ENCODE assay signal across 11 mouse cellular contexts in the genomic region with DNA sequence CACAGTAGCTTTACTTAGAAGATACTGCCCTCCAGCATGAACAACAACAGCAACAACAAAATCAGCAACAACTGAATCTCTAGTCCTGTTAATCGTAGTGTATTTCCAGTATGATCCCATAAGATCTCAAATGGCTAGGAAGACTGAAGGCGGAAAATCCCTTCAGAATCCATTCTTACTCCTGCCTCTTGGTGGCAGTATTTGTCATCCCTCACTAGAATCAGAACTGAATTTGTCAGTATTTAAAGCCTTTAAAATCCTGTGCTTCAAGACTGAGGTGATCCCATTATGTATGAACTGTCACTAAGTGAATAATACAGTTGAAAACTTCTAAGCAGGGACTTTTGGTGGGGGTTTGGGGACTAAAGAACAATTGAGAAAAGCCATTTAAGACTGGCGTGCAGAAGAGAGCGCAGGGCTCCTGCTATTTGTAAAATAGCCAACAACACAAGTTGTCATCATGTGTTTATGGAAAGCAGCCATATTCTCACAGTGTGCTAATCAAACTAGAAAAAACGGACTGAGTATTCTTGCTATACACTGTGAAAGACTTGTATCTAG.
DNase-seq lines count a peak whose midpoint lies in the region; ATAC-seq and TF ChIP-seq lines count a peak whose summit lies in the region.
"Had no signal": no experiment of that assay in that cellular context is flagged by ENCODE, and none has a peak within 500 bp of the region (broad histone marks: within the 10 kb centered on the region; RNA-seq: fewer than 3 reads in every experiment).

No protein-coding gene starts in this region.

- no peaks in the 10 kb centered on the region for H3K9me3 ChIP-seq in hindbrain, embryonic 14.5 days (ENCODE audit: control insufficient read depth, low read length)
- H3K9me3 ChIP-seq in hindbrain, embryonic 13.5 days, result no peaks in the 10 kb centered on the region
- no peaks in the 10 kb centered on the region for H3K9me3 ChIP-seq in midbrain, embryonic 14.5 days (ENCODE audit: control insufficient read depth, low read length)
- no peaks in the 10 kb centered on the region for H3K9me3 ChIP-seq in midbrain, embryonic 13.5 days
- H3K9me3 ChIP-seq: hindbrain, embryonic 15.5 days; limb, embryonic 12.5 days; neural tube, embryonic 12.5 days had no signal

- peak; percentile 35 for DNase-seq in hindbrain, embryonic 14.5 days (ENCODE audit: low spot score)
- peak; percentile 65 for DNase-seq in midbrain, embryonic 14.5 days
- peak in 1 of 2 experiments; percentile 29 for DNase-seq in cerebellum, adult 2 months
- peak; percentile 32 for DNase-seq in telencephalon, adult 2 months (ENCODE audit: low read depth, low spot score)
- no peak for DNase-seq in frontal cortex, postnatal 14 days (ENCODE audit: low spot score in 2 of 2)

- no peak overlapping the region for H3K9ac ChIP-seq in hindbrain, embryonic 14.5 days
- H3K9ac ChIP-seq in hindbrain, embryonic 13.5 days, result no peak overlapping the region
- H3K9ac ChIP-seq in midbrain, embryonic 14.5 days (replicated peaks; ENCODE audit: low read length), result no peak overlapping the region
- no peak overlapping the region for H3K9ac ChIP-seq in midbrain, embryonic 13.5 days (replicated peaks)
- H3K9ac ChIP-seq: hindbrain, embryonic 15.5 days; limb, embryonic 12.5 days; neural tube, embryonic 12.5 days had no signal

- H3K27me3 ChIP-seq in hindbrain, embryonic 14.5 days (ENCODE audit: control insufficient read depth, insufficient read depth, low read length), result no peaks in the 10 kb centered on the region
- H3K27me3 ChIP-seq in hindbrain, embryonic 13.5 days, result no peaks in the 10 kb centered on the region
- H3K27me3 ChIP-seq in midbrain, embryonic 14.5 days (ENCODE audit: control insufficient read depth, insufficient read depth, low read length), result no peaks in the 10 kb centered on the region
- no peaks in the 10 kb centered on the region for H3K27me3 ChIP-seq in midbrain, embryonic 13.5 days
- no peaks in the 10 kb centered on the region for H3K27me3 ChIP-seq in cerebellum, adult 2 months (ENCODE audit: control insufficient read depth, insufficient read depth, low read length)
- H3K27me3 ChIP-seq: hindbrain, embryonic 15.5 days; limb, embryonic 12.5 days; neural tube, embryonic 12.5 days had no signal

- no peak for TF ChIP-seq POLR2A in cerebellum, adult 2 months (IDR thresholded peaks at IDR 0.05; ENCODE audit: borderline replicate concordance, insufficient read depth, low read length)

- no peak overlapping the region for H3K4me3 ChIP-seq in hindbrain, embryonic 14.5 days (replicated peaks; ENCODE audit: low read length)
- no peak overlapping the region for H3K4me3 ChIP-seq in hindbrain, embryonic 13.5 days
- no peak overlapping the region for H3K4me3 ChIP-seq in midbrain, embryonic 14.5 days (replicated peaks; ENCODE audit: low read depth, low read length)
- no peak overlapping the region for H3K4me3 ChIP-seq in midbrain, embryonic 13.5 days (replicated peaks)
- no peak overlapping the region for H3K4me3 ChIP-seq in cerebellum, adult 2 months (replicated peaks; ENCODE audit: insufficient read depth, low read depth, low read length)
- H3K4me3 ChIP-seq: erythroblast, embryonic 14.5 days; hindbrain, embryonic 15.5 days; limb, embryonic 12.5 days; neural tube, embryonic 12.5 days had no signal

- no peak for ATAC-seq in hindbrain, embryonic 14.5 days (ENCODE audit: low FRiP score)
- ATAC-seq in hindbrain, embryonic 13.5 days (ENCODE audit: low FRiP score), result no peak
- no peak for ATAC-seq in midbrain, embryonic 14.5 days (ENCODE audit: low FRiP score, low TSS enrichment)
- no peak for ATAC-seq in midbrain, embryonic 13.5 days

- WGBS in hindbrain, embryonic 14.5 days, result 77% methylated on average over 5 of the region's 5 CpGs
- 76% methylated on average over 5 of the region's 5 CpGs for WGBS in hindbrain, embryonic 13.5 days
- WGBS in midbrain, embryonic 14.5 days, result 69% methylated on average over 5 of the region's 5 CpGs
- WGBS in midbrain, embryonic 13.5 days, result 74% methylated on average over 5 of the region's 5 CpGs
- 27% methylated on average over 5 of the region's 5 CpGs for WGBS in cerebellum, adult 2 months

- no peak overlapping the region for H3K4me2 ChIP-seq in hindbrain, embryonic 14.5 days (replicated peaks)
- H3K4me2 ChIP-seq in hindbrain, embryonic 13.5 days, result no peak overlapping the region
- no peak overlapping the region for H3K4me2 ChIP-seq in midbrain, embryonic 14.5 days (ENCODE audit: low read length)
- H3K4me2 ChIP-seq in midbrain, embryonic 13.5 days (replicated peaks), result no peak overlapping the region
- H3K4me2 ChIP-seq: hindbrain, embryonic 15.5 days; limb, embryonic 12.5 days; neural tube, embryonic 12.5 days had no signal

- TF ChIP-seq CTCF in cerebellum, adult 2 months (IDR thresholded peaks at IDR 0.05; ENCODE audit: borderline replicate concordance, insufficient read depth, low read depth, low read length), result peak; percentile 13; the same call in 1 of the 2 replicates

- H3K4me1 ChIP-seq in hindbrain, embryonic 14.5 days (replicated peaks; ENCODE audit: control insufficient read depth, insufficient read depth, low read length), result no peaks in the 10 kb centered on the region
- H3K4me1 ChIP-seq in hindbrain, embryonic 13.5 days (replicated peaks), result no peaks in the 10 kb centered on the region
- no peaks in the 10 kb centered on the region for H3K4me1 ChIP-seq in midbrain, embryonic 14.5 days (ENCODE audit: control insufficient read depth, insufficient read depth, low read length)
- H3K4me1 ChIP-seq in midbrain, embryonic 13.5 days (replicated peaks), result no peaks in the 10 kb centered on the region
- no peaks in the 10 kb centered on the region for H3K4me1 ChIP-seq in cerebellum, adult 2 months (ENCODE audit: control insufficient read depth, insufficient read depth, low read length)
- H3K4me1 ChIP-seq: hindbrain, embryonic 15.5 days; limb, embryonic 12.5 days; neural tube, embryonic 12.5 days had no signal

- H3K36me3 ChIP-seq in hindbrain, embryonic 14.5 days (replicated peaks; ENCODE audit: control insufficient read depth, insufficient read depth), result no peaks in the 10 kb centered on the region
- no peaks in the 10 kb centered on the region for H3K36me3 ChIP-seq in hindbrain, embryonic 13.5 days
- H3K36me3 ChIP-seq in midbrain, embryonic 14.5 days (ENCODE audit: control insufficient read depth, insufficient read depth, low read length), result no peaks in the 10 kb centered on the region
- H3K36me3 ChIP-seq in midbrain, embryonic 13.5 days, result no peaks in the 10 kb centered on the region
- H3K36me3 ChIP-seq: hindbrain, embryonic 15.5 days; limb, embryonic 12.5 days; neural tube, embryonic 12.5 days had no signal

- no peak overlapping the region for H3K27ac ChIP-seq in hindbrain, embryonic 14.5 days
- no peak overlapping the region for H3K27ac ChIP-seq in hindbrain, embryonic 13.5 days
- no peak overlapping the region for H3K27ac ChIP-seq in midbrain, embryonic 14.5 days (replicated peaks; ENCODE audit: low read depth, low read length)
- no peak overlapping the region for H3K27ac ChIP-seq in midbrain, embryonic 13.5 days
- H3K27ac ChIP-seq in cerebellum, adult 2 months (ENCODE audit: insufficient read depth, low read length), result no peak overlapping the region
- H3K27ac ChIP-seq: hindbrain, embryonic 15.5 days; limb, embryonic 12.5 days; neural tube, embryonic 12.5 days had no signal

Comparison
In these comparisons a context has a peak if more than half of its experiments do, and no peak if none do; other contexts are left out.
1. DNase-seq: peak in hindbrain, embryonic 14.5 days (single experiment), midbrain, embryonic 14.5 days (single experiment) and telencephalon, adult 2 months (single experiment); none in frontal cortex, postnatal 14 days (0 of 2).